Mouse (Mus musculus) embryo, embryonic 11 days (tissue): Measurements from ENCODE around the gene Slc45a3.

ENCODE experiments used
- DNase-seq: peaks from one replicate; pipeline ENCODE4 v3.0.0-alpha.2; 2015

The Slc45a3 gene

DNA sequence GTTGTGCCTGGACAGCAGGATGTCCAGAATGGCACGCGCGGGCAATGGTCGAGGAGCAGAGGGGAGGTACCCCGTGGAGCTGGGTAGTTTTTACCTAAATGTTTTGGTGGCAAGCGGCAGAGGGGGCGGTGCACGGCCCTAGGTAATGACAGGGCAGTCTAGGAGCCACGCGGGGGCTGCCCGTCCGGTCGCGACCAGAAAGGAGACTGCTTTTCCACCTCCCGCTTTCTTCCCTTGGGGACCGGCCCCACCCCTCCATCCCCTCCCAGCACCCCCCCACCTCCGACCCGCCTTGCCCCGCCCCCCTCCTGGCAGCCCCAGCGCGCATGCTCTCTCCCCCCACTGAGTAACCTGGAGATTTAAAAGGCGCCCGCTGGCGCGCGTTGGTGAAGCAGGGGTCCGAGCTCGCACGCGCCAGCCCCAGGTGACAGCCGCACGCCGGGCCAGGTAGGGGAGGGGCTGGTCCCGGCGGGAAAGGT is at the start of gene Slc45a3:
Gene Slc45a3, plus strand, starts transcription at position 362 of the 479 bp plus-strand sequence.
- peak; percentile 77 for DNase-seq

GRCm38 (mm10) chr1:131917634-131918033 is 45.1 kb upstream of the Slc45a3 start:
- no peak for DNase-seq

GRCm38 (mm10) chr1:131919052-131919451 is 43.7 kb upstream of the Slc45a3 start:
- DNase-seq, result no peak

DNA sequence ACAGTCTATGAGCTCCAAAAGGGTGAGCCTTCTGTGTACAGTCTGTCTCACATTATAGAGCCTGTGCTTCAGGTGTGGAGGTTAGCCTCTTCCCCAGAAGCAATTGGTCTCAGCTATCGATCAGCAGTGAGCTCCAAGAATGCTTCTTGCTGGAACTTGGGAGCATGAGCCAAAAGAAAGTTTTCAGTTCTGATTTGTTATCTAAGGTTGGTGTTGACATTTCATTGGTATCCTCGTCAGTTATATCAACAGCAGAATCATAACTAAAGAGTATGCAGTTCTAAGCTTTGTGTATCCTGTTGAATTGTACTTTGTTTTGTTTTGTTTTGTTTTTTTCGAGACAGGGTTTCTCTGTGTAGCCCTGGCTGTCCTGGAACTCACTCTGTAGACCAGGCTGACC is 40.7 kb upstream of the Slc45a3 start:
- no peak for DNase-seq

GRCm38 (mm10) chr1:131933471-131933870 is 29.3 kb upstream of the Slc45a3 start:
- DNase-seq, result no peak

DNA sequence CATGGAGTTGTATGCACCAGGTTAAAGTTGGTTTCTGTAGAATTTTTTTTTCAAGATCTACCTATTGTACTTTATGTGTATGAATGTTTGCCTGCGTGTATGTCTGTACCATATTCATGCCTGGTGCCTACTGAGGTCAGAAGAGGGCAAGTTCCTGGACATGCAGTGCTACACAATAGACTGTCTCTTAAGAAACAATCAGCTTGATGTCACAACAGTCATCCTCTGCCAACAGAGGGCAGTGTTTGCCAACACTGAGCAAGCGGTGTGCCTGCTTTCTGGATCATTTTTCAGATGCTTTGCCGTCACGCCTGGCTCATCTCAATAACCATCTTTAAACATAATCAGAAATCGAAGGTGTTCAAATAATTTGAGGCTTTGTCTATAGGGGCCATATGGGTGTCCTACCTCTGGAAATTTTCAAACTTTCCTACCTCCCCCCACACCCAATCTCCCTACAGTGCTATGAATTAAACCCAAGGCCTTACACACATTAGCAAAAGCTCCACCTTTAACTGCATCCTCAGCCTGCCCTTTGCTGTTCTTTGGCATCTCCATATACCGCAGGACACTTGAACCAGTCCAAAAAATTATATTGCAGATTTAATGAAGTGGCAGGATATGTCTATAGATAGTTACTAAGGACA is 25.0 kb upstream of the Slc45a3 start:
- peak; percentile 80 for DNase-seq

DNA sequence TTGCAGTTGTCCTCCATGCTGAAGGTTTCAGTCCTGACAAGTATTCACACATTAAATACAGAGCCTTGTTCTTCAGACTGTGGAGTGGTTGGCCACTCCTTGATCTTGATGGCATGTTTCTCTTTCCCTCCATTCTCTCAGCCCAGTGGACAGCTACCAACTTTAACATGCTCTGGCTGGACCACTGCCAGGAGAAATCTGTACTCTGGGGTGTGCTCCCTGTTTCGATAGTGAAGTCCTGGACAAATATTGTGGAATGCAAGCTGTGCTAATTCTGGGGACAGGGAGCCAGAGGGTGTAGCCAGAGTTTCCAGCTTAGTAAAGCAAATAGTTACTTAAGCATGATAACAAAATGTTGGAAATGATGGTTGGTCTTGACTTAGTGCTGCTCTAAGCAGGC is 24.0 kb upstream of the Slc45a3 start:
- DNase-seq, result no peak

- DNase-seq, result no peak
These were observed 22.0 kb upstream of the Slc45a3 start for GRCm38 (mm10) chr1:131940711-131941244.

- no peak for DNase-seq
These were observed 21.3 kb upstream of the Slc45a3 start for GRCm38 (mm10) chr1:131941501-131941900.

GRCm38 (mm10) chr1:131942621-131943590 is 19.9 kb upstream of the Slc45a3 start:
- DNase-seq, result no peak

DNA sequence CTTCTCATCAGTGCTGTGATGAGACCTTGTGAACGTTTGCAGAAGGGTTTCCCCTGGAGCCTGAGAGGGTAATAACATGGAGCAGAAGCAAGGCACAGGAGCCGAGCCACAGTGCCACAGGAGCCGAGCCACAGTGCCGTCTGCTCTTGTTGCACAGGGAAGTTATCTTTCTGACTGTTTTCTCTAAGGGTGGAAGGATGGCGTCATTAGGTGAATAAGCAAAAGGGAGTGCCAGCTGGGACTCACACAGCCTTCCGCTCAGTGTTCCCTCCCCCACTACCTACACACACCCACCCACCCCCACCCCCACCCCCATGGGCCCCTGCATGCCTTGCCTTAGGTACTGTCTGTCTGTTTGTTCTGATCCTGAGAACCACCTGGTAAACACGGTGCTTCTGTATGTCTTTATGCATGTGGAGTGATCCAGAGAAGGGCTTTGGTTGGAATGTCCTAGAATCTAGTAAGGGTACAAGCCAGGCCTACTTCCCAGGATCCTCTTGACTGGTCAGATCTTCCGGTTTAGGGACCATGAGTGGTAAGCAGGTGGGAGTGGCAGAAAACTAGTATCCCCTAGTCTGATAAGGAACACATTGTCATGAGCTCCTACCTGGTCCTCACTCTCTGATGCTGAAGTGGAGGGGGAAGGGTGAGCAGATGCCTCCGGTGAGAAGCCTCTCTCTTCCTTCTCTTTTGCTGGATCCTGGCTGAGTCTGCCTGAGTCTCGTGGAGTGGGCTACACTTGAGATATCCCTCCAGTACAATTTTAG is 16.9 kb upstream of the Slc45a3 start:
- DNase-seq, result no peak

GRCm38 (mm10) chr1:131946462-131947215 is 16.1 kb upstream of the Slc45a3 start:
- no peak for DNase-seq

- no peak for DNase-seq
These were observed 14.7 kb upstream of the Slc45a3 start for GRCm38 (mm10) chr1:131947997-131948525.

DNA sequence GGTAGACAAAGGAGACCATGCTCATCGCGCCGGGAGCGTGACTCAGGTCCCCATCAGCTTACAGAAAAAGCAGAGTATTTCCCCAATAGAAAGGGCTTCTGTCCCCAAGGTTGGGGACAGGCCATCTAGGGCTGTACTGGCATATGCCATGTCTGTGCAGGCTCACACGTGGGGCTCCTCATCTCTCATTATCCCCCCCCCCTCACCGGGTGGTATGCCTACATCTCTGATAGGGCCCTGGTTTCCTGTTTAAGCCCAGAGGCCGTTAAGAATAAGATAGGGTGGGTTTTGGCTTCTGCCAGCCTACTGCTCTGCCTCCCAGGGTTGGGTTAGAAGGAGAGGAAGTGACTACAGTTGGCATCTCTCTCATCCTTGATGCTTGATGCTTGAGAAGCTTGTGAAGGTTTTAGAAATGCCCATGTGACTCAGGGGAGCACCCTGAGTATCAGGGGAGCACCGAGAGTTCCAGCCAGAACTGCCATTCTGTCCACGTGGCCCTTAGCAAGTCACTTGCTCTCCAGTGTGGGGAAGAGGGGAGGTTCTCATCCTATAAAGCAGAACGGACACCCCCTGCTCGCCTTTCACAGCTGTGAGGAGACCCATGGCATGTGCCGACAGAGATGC is 8.4 kb upstream of the Slc45a3 start:
- DNase-seq, result no peak

DNA sequence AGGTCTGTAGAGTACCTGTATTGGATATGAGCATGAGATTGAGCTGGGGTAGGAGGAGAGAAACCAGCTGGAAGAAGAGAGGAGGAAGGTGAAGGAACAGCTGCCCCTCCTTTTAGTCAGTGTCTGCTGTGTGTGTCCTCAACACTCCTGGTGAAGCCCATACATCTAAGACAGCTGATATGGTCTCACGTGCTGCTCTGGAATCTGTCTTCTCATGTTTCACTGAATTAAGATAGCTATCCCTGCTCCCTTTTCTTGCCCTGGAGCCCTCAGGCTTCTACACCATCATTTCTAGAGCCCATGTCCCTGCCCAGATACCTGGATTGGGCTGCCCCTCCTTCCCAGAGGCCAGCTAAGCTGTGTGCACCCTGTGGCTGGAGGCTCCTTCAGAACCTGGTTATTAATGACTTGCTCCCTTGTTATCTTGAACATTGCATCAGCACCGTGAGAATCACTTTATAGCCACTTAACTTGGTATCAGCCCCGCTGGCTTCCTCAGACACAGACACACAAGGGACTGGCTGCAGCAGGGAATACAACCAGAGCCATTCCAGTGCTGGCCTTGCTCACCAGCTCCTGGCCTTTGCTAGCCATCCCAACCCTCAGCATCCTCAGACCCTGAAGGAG is 7.5 kb upstream of the Slc45a3 start:
- DNase-seq, result no peak

- DNase-seq, result no peak
These were observed 5.4 kb upstream of the Slc45a3 start for GRCm38 (mm10) chr1:131957416-131957815.

DNA sequence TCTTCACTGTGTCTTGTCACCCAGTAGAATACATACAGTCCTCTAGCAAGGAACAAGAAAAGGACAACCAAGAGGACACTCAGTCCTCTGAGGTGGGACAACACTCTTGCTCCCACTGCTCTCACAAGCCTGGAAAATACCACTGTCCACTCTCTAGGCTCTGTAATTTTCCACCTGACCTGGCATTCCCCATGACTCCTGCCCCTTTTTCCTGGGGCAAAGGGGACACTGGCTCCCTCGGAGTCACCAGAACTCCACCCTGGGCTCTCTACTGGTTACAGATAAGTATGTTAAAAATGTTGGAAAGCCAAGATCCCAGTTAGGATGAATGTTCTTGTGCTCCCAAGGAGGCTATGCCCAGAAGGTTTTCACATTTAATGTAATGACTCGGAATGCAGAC is 1.8 kb upstream of the Slc45a3 start:
- DNase-seq, result no peak

DNA sequence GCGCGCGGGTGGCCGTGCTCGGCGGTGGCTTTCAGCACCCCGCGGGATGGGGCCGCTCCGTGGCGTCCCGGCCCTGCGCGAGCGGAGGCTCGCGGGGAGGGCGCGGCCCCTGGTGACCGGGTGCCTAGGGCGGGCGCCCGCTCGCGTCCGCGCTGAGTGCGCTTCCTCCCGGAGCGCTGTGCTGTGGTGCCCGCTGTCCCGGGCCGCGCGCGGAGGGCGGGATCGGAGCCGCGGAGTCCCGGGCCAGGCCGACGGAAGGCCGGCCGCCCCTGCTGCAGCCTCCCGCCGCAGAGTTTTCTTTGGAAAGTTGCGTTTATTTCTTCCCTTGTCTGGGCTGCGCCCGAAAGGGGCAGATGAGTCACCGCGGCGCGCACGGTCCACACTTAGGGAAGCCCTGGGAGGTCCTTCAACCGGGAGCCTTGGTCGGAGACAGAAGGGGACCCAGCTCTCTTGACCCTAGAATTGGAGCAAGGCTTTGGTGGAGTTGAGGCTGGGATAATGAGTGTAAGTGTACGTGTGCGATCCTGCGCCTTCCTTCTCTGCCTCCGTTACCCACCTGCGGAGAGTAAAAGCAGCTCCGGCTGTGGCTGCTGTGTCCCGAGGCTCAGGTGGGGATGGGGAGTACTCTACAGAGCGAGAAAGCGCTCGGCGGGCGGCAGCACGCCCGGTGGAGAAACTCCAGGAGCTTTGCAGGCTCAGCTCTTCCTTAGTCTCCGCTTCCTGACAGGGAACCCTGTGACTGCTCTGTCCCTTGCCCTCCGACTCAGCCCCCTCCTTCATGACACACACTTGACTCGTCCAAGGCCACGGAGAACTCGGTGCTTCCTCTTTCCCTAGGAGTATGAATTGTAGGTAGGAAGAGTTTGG is 551 bp downstream of the Slc45a3 start:
- peak; percentile 52 for DNase-seq

- DNase-seq, result no peak
These were observed 1.3 kb downstream of the Slc45a3 start for GRCm38 (mm10) chr1:131964100-131964499.

GRCm38 (mm10) chr1:131964580-131964979 is 1.8 kb downstream of the Slc45a3 start:
- no peak for DNase-seq
